Mouse (Mus musculus): Measurements from ENCODE around the gene Ptprm. TPM values are rescaled to one million over a fixed set of nuclear protein-coding genes. Genes with fewer than 3 reads are reported as not detected.

Gene Ptprm
- polyA plus RNA-seq, 1 experiment from 2014 or later = 16.3 TPM

DNA sequence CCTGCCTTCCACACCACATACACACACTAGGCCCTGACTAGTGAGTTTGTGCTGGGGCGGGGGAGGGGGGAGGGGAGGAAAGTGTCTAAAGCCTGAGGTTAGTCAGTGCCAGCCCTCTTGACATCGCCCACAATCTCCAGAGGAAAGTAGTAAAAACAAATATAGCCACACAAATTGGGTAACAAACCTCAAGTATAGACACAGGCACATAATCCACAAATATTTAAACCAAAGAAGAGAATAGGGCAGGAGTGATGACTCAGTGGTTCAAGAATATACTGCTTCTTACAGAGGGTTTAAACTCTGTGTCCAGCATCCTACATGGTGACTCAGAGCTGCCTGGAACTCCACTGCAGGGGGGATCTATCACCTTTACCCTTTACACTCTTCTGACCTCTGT, 203.8 kb downstream of the Ptprm start:
- no peak for ATAC-seq (ENCODE audit: low FRiP score)
- Histone ChIP-seq H3K27me3 (no peaks in the 10 kb centered on the region), H3K36me3 (no peaks in the 10 kb centered on the region), H3K9ac (no peak overlapping the region), H3K9me3 (no peaks in the 10 kb centered on the region), H3K27ac (no peak overlapping the region), H3K4me3 (no peak overlapping the region), H3K4me1 (replicated peaks) (no peaks in the 10 kb centered on the region), H3K4me2 (no peak overlapping the region)
- WGBS = 96% methylated on average over 2 of the region's 2 CpGs

DNA sequence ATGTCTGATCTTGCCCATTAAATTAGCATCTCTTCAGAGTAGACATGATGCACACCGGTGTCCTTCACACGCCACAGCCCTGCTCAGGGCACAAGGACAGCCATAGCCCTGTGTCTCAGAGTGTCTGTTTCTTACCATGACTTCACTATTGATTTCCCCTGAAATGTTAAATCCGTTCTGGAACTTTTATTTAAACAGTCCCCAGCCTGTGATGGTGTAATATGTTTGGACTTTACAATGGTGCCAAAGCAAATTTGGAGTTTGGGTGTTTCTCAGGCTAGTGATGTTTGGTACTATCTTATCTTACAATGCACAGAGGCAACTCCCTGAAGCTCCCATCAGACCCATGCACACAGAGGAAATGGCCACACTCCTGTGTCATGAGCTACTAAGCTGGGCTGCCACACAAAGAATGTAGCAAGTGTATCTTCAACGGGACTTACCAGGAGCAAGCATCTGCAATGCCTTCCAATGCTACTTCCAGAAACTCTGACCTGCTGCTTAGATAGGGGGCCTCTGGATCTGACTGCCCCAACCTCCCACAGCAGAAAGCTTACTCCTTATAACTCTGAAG, 212.0 kb downstream of the Ptprm start:
- Histone ChIP-seq H3K36me3 (no peaks in the 10 kb centered on the region), H3K4me3 (no peak overlapping the region), H3K27ac (no peak overlapping the region), H3K9me3 (no peaks in the 10 kb centered on the region), H3K4me1 (replicated peaks) (peaks cover 7% of the 10 kb centered on the region), H3K4me2 (no peak overlapping the region), H3K9ac (no peak overlapping the region), H3K27me3 (no peaks in the 10 kb centered on the region)
- 62% methylated on average over 4 of the region's 4 CpGs for WGBS
- no peak for ATAC-seq (ENCODE audit: low FRiP score)

DNA sequence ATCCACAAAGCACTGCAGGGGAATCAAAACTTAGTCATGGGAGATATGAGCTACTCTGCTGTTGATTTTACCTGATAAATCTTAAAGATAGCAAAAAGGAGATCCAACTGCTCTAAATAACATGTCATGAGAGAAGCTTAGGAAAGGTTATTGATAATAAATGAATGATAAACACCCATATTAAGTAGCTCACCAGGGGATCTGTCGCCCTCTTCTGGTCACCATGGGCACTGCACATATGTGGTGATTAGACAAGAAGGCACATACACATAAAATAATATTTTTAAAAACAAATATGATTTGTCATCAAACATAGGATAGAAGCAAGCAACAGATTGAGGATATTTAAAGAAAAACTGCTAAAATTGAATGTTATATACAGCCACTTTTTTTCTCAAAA, 213.8 kb downstream of the Ptprm start:
- H3K4me1 ChIP-seq (replicated peaks) = peaks cover 12% of the 10 kb centered on the region
- H3K9me3 ChIP-seq = no peaks in the 10 kb centered on the region
- no peak overlapping the region for H3K9ac ChIP-seq
- no peak for ATAC-seq (ENCODE audit: low FRiP score)
- H3K27me3 ChIP-seq = no peaks in the 10 kb centered on the region
- no peak overlapping the region for H3K4me3 ChIP-seq
- H3K36me3 ChIP-seq = no peaks in the 10 kb centered on the region
- 32% methylated on average over 1 of the region's 1 CpGs for WGBS
- no peak overlapping the region for H3K4me2 ChIP-seq
- no peak overlapping the region for H3K27ac ChIP-seq

DNA sequence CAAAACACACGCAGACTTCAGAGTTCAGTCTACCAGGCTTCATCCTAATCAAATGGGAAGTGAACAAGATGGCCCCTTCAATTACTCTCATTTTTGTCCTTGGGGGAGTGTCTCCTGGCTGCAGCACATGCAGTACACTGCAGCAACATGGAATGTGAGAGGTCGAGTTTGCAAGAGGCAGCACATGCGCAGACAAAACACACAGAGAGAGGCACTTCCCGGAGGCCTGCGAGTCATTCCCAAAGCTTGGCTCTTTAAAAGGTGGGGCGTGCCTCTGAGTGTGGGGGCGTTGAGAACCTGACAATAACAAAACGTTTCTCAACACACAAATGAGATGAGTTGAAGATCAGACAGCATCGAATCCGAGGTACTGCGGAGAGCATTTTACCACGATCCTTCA, 215.3 kb downstream of the Ptprm start:
- no peak overlapping the region for H3K27ac ChIP-seq
- no peak for ATAC-seq (ENCODE audit: low FRiP score)
- no peak overlapping the region for H3K4me2 ChIP-seq
- no peak overlapping the region for H3K9ac ChIP-seq
- 76% methylated on average over 12 of the region's 12 CpGs for WGBS
- no peaks in the 10 kb centered on the region for H3K27me3 ChIP-seq
- no peaks in the 10 kb centered on the region for H3K36me3 ChIP-seq
- no peak overlapping the region for H3K4me3 ChIP-seq
- peaks cover 12% of the 10 kb centered on the region for H3K4me1 ChIP-seq (replicated peaks)
- no peaks in the 10 kb centered on the region for H3K9me3 ChIP-seq

DNA sequence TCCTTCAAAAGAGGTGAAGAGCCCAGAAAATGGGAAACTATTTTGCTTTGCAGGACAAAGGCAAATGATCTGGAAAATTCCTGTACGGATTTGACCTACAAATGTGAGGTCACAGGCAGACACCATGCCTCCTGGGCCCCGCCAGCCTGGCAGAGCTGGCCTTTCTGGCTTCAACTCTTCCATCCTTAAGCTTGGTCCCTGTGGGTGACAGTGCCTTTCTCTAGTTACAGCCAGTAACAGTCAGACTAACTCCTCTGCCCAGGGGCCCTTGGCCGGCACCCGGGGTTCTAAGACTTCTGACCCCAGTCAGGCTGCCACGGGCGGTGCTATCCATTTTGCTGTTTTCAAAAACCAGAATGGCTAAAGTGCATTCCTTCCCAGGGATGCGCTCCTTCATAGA, 217.4 kb downstream of the Ptprm start:
- Histone ChIP-seq H3K27ac (no peak overlapping the region), H3K27me3 (no peaks in the 10 kb centered on the region), H3K4me3 (no peak overlapping the region), H3K4me1 (replicated peaks) (peaks cover 18% of the 10 kb centered on the region), H3K9ac (no peak overlapping the region), H3K36me3 (no peaks in the 10 kb centered on the region), H3K4me2 (no peak overlapping the region), H3K9me3 (no peaks in the 10 kb centered on the region)
- WGBS = 91% methylated on average over 7 of the region's 7 CpGs
- no peak for ATAC-seq (ENCODE audit: low FRiP score)

DNA sequence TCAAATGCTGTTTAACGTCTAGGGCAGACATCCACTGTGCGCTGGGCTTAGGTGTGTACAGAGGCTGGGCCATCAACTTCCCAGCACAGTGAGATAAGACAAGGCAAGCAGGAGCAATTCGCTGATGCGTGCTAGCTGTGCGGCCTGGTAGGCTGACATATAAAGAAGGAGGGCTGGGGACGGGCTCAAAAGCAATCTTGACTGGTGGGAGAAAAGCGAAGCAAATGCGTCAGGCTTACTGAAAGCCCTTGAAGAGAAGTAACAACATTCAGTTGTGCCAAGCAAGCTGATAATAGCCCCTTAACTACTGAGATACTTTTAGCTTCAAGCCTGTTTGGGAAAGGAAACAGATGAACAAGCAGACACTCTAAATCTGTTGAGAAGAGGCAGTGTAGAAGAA, 217.8 kb downstream of the Ptprm start:
- Histone ChIP-seq H3K36me3 (no peaks in the 10 kb centered on the region), H3K4me2 (no peak overlapping the region), H3K27ac (no peak overlapping the region), H3K9ac (no peak overlapping the region), H3K4me3 (no peak overlapping the region), H3K4me1 (replicated peaks) (peaks cover 16% of the 10 kb centered on the region), H3K27me3 (no peaks in the 10 kb centered on the region), H3K9me3 (no peaks in the 10 kb centered on the region)
- 74% methylated on average over 8 of the region's 8 CpGs for whole genome bisulfite sequencing
- ATAC-seq (ENCODE audit: low FRiP score) = no peak

DNA sequence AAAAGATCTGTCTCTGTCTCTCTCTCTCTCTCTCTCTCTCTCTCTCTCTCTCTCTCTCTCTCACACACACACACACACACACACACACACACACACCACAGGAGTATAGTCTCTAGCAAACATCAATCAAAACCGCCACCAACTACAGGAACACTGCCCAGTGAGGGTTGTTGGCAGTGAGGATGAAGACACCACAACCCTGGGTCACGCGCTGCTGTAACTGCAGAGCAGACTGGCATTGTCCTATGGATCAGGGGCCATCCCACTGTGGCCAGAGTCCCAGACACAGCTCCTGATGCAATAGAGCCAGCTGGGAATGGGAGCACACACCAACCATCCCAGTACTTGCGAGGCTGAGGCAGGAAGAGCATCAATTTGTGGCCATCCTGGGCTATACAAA, 220.0 kb downstream of the Ptprm start:
- Histone ChIP-seq H3K4me2 (no peak overlapping the region), H3K4me3 (no peak overlapping the region), H3K27ac (no peak overlapping the region; the same call in 1 of the 2 replicates), H3K9me3 (no peaks in the 10 kb centered on the region), H3K4me1 (replicated peaks) (peaks cover 16% of the 10 kb centered on the region), H3K36me3 (no peaks in the 10 kb centered on the region), H3K27me3 (no peaks in the 10 kb centered on the region), H3K9ac (no peak overlapping the region)
- ATAC-seq (ENCODE audit: low FRiP score) = no peak
- 87% methylated on average over 4 of the region's 4 CpGs for WGBS

DNA sequence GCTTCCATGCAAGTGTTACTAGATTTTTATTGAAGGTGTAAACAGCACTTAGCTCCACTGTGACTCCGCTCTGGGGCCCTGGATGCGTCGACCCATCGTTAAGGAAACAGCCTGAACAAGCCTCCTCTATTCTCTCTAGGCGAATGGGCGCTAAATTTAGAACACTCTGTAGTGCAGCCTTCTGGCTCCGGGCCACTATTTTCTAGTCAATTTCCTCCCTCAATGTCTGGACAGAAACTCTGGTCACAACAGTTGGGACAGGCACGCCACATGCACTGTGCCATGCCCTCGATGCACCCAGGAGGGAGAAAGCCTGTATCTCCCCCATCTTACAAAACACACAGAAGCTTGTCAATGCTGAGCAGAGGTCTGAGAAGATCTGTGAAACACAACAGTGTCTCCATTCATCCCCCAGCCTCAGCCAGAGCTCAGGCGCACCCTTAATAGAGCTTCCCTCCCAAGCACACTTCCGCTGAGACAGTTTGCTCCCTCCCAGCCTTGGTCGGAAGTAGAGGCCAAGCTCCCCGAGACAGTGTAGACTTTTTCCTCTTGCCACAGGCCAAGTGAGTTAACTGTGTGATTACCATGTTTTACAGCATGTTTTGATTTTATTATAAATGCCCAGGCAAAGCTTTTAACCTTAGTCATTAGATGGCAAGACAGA, 220.7 kb downstream of the Ptprm start:
- no peaks in the 10 kb centered on the region for H3K36me3 ChIP-seq
- H3K4me1 ChIP-seq (replicated peaks) = peaks cover 16% of the 10 kb centered on the region
- peak overlapping the region; percentile 64; the same call in 1 of the 2 replicates for H3K27ac ChIP-seq
- no peaks in the 10 kb centered on the region for H3K9me3 ChIP-seq
- no peak overlapping the region for H3K4me2 ChIP-seq
- peak; percentile 77 for ATAC-seq (ENCODE audit: low FRiP score)
- no peak overlapping the region for H3K4me3 ChIP-seq
- 51% methylated on average over 13 of the region's 13 CpGs for WGBS
- H3K27me3 ChIP-seq = no peaks in the 10 kb centered on the region
- no peak overlapping the region for H3K9ac ChIP-seq

DNA sequence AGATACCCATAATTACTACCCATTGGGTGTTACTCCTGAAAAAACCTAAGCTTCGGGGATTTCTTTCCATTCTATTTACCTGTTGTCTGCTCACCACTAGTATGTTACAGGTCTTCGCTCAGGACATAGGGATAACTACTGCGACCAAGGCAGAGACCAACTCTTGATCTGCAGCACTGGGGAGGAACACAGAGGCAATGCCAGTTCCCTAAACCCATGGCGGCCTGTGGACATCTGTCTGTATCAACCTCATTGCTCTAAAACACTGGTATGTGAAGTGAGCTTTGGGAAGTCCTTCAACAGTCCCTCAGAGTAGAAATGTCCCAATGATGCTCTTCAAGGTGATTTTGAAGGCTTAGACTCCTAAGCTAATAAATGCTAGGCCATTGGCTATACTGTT, 221.2 kb downstream of the Ptprm start:
- Histone ChIP-seq H3K4me2 (no peak overlapping the region), H3K4me3 (no peak overlapping the region), H3K36me3 (no peaks in the 10 kb centered on the region), H3K27me3 (no peaks in the 10 kb centered on the region), H3K9ac (no peak overlapping the region), H3K4me1 (replicated peaks) (peaks cover 16% of the 10 kb centered on the region), H3K9me3 (no peaks in the 10 kb centered on the region), H3K27ac (peak overlapping the region; percentile 64; the same call in 1 of the 2 replicates)
- no peak for ATAC-seq (ENCODE audit: low FRiP score)
- 94% methylated on average over 4 of the region's 4 CpGs for WGBS

DNA sequence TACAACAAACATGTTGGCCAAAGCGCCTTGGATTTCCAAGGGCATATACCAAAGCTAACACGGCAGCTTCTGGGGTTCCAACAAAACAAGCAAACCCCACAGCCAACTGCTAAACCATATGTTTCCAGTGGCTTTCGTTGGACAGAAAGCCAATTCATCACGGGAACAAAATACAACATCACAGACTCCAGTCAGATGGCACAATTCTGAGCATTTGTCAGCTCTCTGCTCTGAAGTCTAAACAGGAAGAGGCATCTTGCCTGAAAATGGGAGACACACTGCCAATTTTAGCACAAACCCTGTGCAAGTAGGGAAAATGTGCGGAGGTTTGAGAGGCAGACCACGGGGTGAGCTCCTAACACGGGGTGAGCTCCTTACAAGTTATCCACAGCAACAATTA, 226.7 kb downstream of the Ptprm start:
- no peaks in the 10 kb centered on the region for H3K27me3 ChIP-seq
- 78% methylated on average over 7 of the region's 7 CpGs for WGBS
- H3K9ac ChIP-seq = no peak overlapping the region
- H3K4me1 ChIP-seq (replicated peaks) = 0 out of 2 replicates have a peak, but pooled peaks cover 21% of the 10 kb centered on the region
- H3K4me3 ChIP-seq = no peak overlapping the region
- H3K27ac ChIP-seq = no peak overlapping the region
- no peak overlapping the region for H3K4me2 ChIP-seq
- no peaks in the 10 kb centered on the region for H3K9me3 ChIP-seq
- ATAC-seq (ENCODE audit: low FRiP score) = no peak
- no peaks in the 10 kb centered on the region for H3K36me3 ChIP-seq

DNA sequence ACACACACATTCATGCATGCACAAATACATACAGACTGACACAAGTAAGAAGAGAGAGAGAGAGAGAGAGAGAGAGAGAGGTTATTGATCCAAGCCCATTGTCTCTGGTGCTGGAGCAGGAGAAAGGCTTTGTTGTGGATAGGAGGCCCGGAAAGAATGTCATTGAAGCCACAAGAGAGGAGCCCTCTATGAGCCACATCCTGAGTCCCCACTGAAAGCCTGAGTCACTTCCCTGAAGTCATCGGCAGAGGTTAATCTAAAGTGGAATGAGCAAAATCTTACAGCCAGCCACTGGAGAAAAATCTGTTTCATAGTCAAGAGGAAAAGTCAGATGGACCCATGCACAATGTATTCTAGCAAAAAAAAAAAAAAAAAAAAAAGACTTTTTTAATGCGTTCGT, 228.7 kb downstream of the Ptprm start:
- no peaks in the 10 kb centered on the region for H3K36me3 ChIP-seq
- H3K9ac ChIP-seq = no peak overlapping the region
- H3K4me2 ChIP-seq = no peak overlapping the region
- WGBS = 57% methylated on average over 4 of the region's 4 CpGs
- no peaks in the 10 kb centered on the region for H3K27me3 ChIP-seq
- H3K27ac ChIP-seq = no peak overlapping the region
- no peak for ATAC-seq (ENCODE audit: low FRiP score)
- H3K9me3 ChIP-seq = no peaks in the 10 kb centered on the region
- H3K4me1 ChIP-seq (replicated peaks) = 0 out of 2 replicates have a peak, but pooled peaks cover 22% of the 10 kb centered on the region
- H3K4me3 ChIP-seq = no peak overlapping the region

DNA sequence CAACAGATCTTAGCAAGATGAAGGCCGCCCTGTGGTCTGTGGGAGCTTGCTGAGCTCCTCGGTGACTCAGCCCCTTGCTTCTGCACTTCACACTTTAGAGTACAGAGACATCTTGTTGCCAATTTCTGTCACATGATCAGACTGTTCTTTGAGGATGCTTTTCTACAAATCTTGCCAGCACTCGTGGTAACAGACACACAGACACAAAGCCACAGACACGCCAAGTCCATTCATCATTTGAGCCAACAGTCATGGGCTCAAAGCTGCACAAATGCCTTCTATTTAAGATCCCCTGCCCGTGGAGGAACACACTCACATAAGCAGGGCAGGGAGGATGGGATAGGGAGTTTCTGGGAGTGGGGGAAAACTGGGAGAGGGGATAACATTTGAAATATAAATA, 230.0 kb downstream of the Ptprm start:
- WGBS = 57% methylated on average over 5 of the region's 5 CpGs
- Histone ChIP-seq H3K4me3 (no peak overlapping the region), H3K4me1 (replicated peaks) (peaks cover 26% of the 10 kb centered on the region; the same call in 1 of the 2 replicates), H3K9ac (no peak overlapping the region), H3K4me2 (no peak overlapping the region), H3K27ac (no peak overlapping the region), H3K36me3 (no peaks in the 10 kb centered on the region), H3K9me3 (no peaks in the 10 kb centered on the region), H3K27me3 (no peaks in the 10 kb centered on the region)
- ATAC-seq (ENCODE audit: low FRiP score) = 0 out of 2 replicates have a peak, but pooled peaks have one; percentile 62

DNA sequence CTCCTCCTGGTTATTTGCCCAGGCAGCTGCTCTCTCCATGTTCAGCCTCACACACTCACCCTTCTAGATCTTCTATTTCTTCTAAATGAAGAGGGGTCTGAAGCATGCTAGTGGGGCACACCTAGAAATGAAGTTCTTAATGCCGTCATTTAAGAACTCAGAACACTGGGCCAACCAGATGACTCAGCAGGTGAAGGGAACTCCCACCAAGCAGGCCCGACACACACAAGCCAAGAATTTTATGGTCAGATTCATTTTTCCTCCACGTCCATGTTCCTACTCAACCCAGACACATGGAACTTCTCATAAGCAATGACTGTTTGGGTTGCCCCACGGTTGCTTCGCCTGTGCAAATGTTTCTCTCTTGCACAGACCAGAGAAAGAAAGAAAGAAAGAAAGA, 230.5 kb downstream of the Ptprm start:
- Histone ChIP-seq H3K9ac (no peak overlapping the region), H3K9me3 (no peaks in the 10 kb centered on the region), H3K4me3 (no peak overlapping the region), H3K4me1 (replicated peaks) (peaks cover 30% of the 10 kb centered on the region), H3K36me3 (no peaks in the 10 kb centered on the region), H3K27me3 (no peaks in the 10 kb centered on the region), H3K4me2 (no peak overlapping the region), H3K27ac (no peak overlapping the region)
- WGBS = 90% methylated on average over 5 of the region's 5 CpGs
- no peak for ATAC-seq (ENCODE audit: low FRiP score)

All from hindbrain, embryonic 13.5 days (tissue).